Mouse (Mus musculus): ENCODE results near the gene Glrb. TPM values are rescaled to one million over a fixed set of nuclear protein-coding genes. Genes with fewer than 3 reads are reported as not detected.

The Glrb gene
- polyA plus RNA-seq, 1 experiment from 2014 or later = 26.9 TPM

GRCm38 (mm10) chr3:80797935-80798334 is 115.5 kb downstream of the Glrb start:
- H3K9me3 ChIP-seq = no peaks in the 10 kb centered on the region
- no peak overlapping the region for H3K4me3 ChIP-seq (replicated peaks)
- H3K9ac ChIP-seq (replicated peaks) = no peak overlapping the region
- ATAC-seq (ENCODE audit: insufficient number of reproducible peaks, insufficient read depth, low FRiP score, low TSS enrichment, low read depth) = no peak
- H3K27me3 ChIP-seq = peaks cover 29% of the 10 kb centered on the region
- no peaks in the 10 kb centered on the region for H3K36me3 ChIP-seq
- no peak overlapping the region for H3K4me2 ChIP-seq
- H3K27ac ChIP-seq = no peak overlapping the region
- 77% methylated on average over 1 of the region's 1 CpGs for WGBS
- peaks cover 21% of the 10 kb centered on the region for H3K4me1 ChIP-seq (replicated peaks)

- Histone ChIP-seq H3K4me1 (replicated peaks) (peaks cover 16% of the 10 kb centered on the region), H3K9ac (replicated peaks) (no peak overlapping the region), H3K4me2 (no peak overlapping the region), H3K36me3 (no peaks in the 10 kb centered on the region), H3K27ac (no peak overlapping the region), H3K27me3 (peaks cover 19% of the 10 kb centered on the region), H3K9me3 (no peaks in the 10 kb centered on the region), H3K4me3 (replicated peaks) (no peak overlapping the region)
- ATAC-seq (ENCODE audit: insufficient number of reproducible peaks, insufficient read depth, low FRiP score, low TSS enrichment, low read depth) = no peak
Measured at GRCm38 (mm10) chr3:80796764-80797163, 116.7 kb downstream of the Glrb start.

GRCm38 (mm10) chr3:80795284-80795683 is 118.2 kb downstream of the Glrb start:
- peaks cover 3% of the 10 kb centered on the region for H3K4me1 ChIP-seq (replicated peaks)
- ATAC-seq (ENCODE audit: insufficient number of reproducible peaks, insufficient read depth, low FRiP score, low TSS enrichment, low read depth) = no peak
- H3K36me3 ChIP-seq = no peaks in the 10 kb centered on the region
- H3K9me3 ChIP-seq = no peaks in the 10 kb centered on the region
- H3K27ac ChIP-seq = no peak overlapping the region
- no peak overlapping the region for H3K4me3 ChIP-seq (replicated peaks)
- H3K9ac ChIP-seq (replicated peaks) = no peak overlapping the region
- H3K27me3 ChIP-seq = peaks cover 4% of the 10 kb centered on the region
- WGBS = 88% methylated on average over 2 of the region's 2 CpGs
- no peak overlapping the region for H3K4me2 ChIP-seq

Other genes starting within 250 kb of the Glrb start
- 2.9 and 3.5 TPM in 2 replicates for gene Gria2, start 110.8 kb downstream of the Glrb start, polyA plus RNA-seq (2016; fragmentation: Nextera tagmentation; extraction: Ambion mirVana)
- gene Pdgfc, start 122.8 kb upstream of the Glrb start, polyA plus RNA-seq (2016; fragmentation: Nextera tagmentation; extraction: Ambion mirVana) = 59.2 and 60.1 TPM in 2 replicates

Data from limb, embryonic 12.5 days (tissue).